Mouse (Mus musculus): ENCODE measurements around the gene Btc. TPM values are rescaled to one million over a fixed set of nuclear protein-coding genes. Genes with fewer than 3 reads are reported as not detected.

The Btc gene
- polyA plus RNA-seq, 1 experiment: 0.78 TPM

DNA sequence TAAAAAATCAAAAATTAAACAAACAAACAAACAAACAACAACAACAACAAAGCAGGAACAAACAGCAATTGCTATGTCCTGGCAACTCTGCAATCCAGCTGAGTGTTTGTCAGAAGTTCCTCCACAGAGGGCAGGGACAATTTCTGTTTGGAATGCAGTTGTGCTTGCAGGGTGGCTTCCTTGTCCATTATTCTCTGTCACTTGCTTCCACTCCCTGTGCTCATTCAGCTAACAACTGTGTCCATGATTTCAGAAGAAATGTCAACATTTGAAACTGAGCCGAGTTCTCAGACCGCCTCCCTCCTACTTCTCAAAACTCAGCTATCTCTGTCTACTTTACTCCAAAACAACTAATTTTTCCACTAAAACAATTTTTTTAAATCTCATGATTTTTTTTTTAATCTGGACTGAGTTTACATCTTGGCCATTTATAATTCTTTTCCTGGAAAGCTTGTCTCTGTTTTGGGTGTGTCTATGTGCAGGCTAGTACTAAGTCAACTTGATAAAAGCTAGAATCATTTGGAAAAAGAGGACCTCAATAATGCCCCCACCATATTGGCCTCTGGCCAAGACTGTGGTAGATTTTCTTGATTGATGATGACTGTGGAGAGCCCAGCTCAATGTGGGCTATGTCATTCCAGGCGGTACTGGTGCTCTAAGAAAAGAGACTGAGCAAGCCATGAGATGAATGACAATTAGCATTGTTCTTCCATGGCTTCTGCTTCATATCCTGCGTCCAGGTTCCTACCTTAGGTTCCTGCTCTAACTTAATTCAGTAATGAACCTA is 70.5 kb downstream of the Btc start:
- 44% methylated on average over 4 of the region's 4 CpGs for WGBS
- DNase-seq (ENCODE audit: low read depth, low spot score): no peak

DNA sequence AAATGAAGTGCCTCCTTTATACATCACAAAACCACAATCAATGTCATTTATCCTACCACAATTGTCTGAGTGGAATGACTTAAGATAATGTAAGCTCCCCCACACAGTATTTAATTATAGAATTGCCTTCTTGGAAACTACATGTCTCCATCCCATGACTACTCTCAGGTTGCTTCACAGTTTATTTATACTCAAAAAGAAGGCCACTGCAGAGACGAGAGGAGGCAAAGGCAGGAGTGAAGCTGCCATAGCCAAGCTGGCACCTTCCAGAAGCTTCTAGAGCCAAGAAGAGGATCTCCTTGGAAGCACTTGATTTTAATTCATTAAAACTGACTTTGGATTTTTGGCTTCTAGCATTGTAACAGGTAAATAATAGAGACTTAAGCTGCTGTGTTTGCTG is 81.0 kb downstream of the Btc start:
- 68% methylated on average over 1 of the region's 1 CpGs for WGBS

DNA sequence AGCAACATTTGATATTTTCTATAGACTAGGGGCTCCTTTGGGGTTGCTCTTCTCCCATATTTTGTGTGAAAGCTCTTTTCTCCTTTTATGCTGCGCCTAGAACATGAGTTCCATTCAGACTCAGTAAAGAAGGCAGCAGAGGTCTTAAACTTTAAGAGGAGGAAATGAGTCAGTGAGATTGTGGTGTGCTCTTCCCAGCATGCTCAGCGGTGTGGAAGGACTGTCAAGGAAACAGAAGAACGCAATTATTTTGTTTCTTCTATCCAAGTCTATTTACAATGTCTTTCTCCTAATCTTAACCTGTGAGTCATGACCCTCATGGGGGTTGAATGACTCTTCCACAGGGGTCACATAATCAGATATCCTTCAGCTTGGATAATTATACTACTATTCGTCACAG is 82.4 kb downstream of the Btc start:
- DNase-seq (ENCODE audit: low read depth, low spot score): no peak
- 74% methylated on average over 4 of the region's 4 CpGs for WGBS

More for the DNA sequence above, 81.0 kb downstream of the Btc start:
- no peak for DNase-seq (ENCODE audit: low read depth, low spot score)

DNA sequence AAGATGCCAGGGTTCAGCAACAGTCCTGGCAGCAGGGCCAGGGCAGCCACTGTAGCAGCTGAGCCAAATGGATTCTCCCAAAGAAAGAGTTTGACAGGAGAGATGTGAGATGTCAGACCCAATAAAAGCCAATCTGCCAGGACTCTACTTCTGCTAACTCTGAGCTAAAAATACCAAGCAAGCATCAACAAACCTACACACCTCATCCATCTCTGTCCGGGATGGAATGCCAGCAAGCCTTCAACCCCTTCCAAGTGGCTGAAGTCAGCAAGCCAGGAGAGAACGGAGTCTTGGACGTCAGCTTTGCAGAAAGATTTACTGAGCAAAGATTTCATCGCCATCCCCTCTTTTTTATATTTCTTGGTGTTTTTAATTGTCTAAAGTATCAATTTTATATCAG is 88.8 kb downstream of the Btc start:
- no peak for DNase-seq (ENCODE audit: low read depth, low spot score)
- 76% methylated on average over 4 of the region's 4 CpGs for WGBS

DNA sequence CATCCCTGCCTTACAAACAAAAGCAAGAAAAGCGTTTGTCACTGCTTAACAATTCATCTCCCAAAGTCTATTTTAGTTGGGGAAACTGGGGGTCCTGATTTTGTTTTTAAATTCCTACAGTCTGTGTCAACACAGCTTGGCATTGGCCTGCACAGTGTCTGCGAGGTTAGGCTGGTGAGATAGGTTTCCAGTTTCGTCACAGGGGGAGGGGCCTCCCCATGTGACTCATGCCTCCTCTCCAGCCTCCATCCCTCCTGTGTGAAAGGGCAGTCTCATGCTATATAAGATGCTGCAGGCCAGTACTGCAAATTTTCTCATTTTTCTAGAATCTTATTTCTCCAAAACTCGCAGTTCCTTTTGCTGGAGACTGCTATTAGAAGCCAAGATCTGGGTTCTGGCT is 91.0 kb downstream of the Btc start:
- DNase-seq (ENCODE audit: low read depth, low spot score): no peak
- 37% methylated on average over 4 of the region's 4 CpGs for whole genome bisulfite sequencing

DNA sequence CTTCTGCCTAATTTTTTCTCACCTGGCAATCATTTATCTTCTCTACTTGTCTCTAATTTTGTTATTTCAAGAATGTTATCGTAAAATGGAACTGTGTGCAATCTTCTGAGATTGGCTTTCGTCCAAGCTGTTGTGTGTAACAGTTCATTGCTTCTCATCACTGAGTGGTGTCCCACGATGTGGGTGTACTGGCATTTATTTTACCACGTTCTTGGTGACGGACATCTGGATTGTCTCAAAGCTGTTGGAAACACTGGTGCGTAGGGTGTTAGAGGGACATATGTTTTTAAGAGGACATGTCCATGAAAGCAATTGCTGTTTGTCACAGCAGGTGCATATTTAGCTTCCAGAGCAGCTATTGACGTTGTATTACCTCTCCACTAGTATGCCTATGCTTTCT is 94.2 kb downstream of the Btc start:
- WGBS: 40% methylated on average over 7 of the region's 7 CpGs

DNA sequence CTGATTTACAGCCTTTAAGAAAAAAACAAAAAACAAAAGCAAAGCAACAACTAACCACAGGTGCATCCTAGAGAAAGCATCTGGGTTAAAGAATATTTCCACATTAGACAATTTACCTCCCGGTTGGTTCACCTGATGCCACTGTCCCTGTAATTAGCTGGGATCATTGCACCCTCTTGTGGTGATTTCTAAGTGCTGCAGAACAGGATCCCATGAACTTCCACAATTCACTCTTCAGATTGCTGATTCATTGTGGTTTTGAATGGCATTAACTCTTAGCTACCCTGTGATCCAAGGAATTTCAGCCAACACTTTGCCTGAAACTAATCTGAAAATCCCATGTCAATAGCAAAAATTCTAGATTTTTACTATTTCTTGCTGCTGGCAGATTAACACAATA is 94.9 kb downstream of the Btc start:
- DNase-seq (ENCODE audit: low read depth, low spot score): peak; percentile 69

More for the DNA sequence above, 94.2 kb downstream of the Btc start:
- no peak for DNase-seq (ENCODE audit: low read depth, low spot score)

More for the DNA sequence above, 94.9 kb downstream of the Btc start:
- 0% methylated on average over 1 of the region's 1 CpGs for WGBS

Other genes with a start within 250 kb of the Btc start
- gene Parm1, start 114.6 kb upstream of the Btc start, polyA plus RNA-seq (2012; rRNA removed): 8.8 and 9.2 TPM in 2 replicates

Measured in large intestine, adult 2 months (tissue).